Mouse (Mus musculus): ENCODE data around the gene Nploc4. TPM values are rescaled to one million over a fixed set of nuclear protein-coding genes. Genes with fewer than 3 reads are reported as not detected.

The Nploc4 gene
- 62.0 and 62.7 TPM in 2 replicates for polyA plus RNA-seq (2012; rRNA removed)

GRCm38 (mm10) chr11:120437152-120437856 is at the start of gene Nploc4:
Nploc4 (minus strand) TSS chr11:120437708.
- Histone ChIP-seq H3K4me3 (ENCODE audit: insufficient read depth, low read length) (peak within 1 kb of the TSS; percentile 92), H3K4me1 (ENCODE audit: control insufficient read depth, insufficient read depth, low read length) (peaks cover 7% of the 10 kb centered on the region), H3K27ac (ENCODE audit: insufficient read depth, low read length) (peak within 1 kb of the TSS; percentile 73)
- TF ChIP-seq POLR2A (IDR thresholded peaks at IDR 0.05; ENCODE audit: extremely low read depth, insufficient read depth, low read length) (peak; percentile 56; the same call in 1 of the 2 replicates), CTCF (IDR thresholded peaks at IDR 0.05; ENCODE audit: extremely low read depth, insufficient read depth, low read length) (no peak)

DNA sequence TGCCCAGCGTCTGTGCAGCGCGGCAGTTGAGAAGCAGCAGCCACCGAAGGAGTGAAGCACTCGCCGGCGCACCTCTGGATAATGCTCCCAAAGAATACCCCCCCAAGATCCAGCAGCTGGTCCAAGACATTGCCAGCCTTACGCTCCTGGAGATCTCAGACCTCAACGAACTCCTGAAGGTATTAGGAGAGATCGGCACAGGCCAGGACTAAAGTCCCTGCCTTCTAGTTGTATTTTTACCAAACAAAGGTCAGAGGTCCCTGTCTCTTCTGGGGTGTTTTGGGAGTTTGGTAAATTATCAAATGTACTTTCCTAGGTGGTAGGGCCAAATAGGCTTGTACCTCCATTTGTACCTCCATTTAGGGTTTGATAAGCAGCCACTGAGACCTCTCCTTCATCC is 47.7 kb upstream of the Nploc4 start:
- no peak overlapping the region for H3K27ac ChIP-seq (ENCODE audit: insufficient read depth, low read length)
- no peak for TF ChIP-seq CTCF (IDR thresholded peaks at IDR 0.05; ENCODE audit: extremely low read depth, insufficient read depth, low read length)
- TF ChIP-seq POLR2A (IDR thresholded peaks at IDR 0.05; ENCODE audit: extremely low read depth, insufficient read depth, low read length), result no peak

GRCm38 (mm10) chr11:120484265-120484981 is 46.9 kb upstream of the Nploc4 start, which contains the start of gene Mrpl12:
Mrpl12 (plus strand) TSS chr11:120484613.
- H3K4me3 ChIP-seq (ENCODE audit: insufficient read depth, low read length), result peak within 1 kb of the TSS; percentile 90
- TF ChIP-seq CTCF (IDR thresholded peaks at IDR 0.05; ENCODE audit: extremely low read depth, insufficient read depth, low read length) (no peak), POLR2A (IDR thresholded peaks at IDR 0.05; ENCODE audit: extremely low read depth, insufficient read depth, low read length) (peak; percentile 58; the same call in 1 of the 2 replicates)
- H3K4me1 ChIP-seq (ENCODE audit: control insufficient read depth, insufficient read depth, low read length), result peaks cover 4% of the 10 kb centered on the region; the same call in 1 of the 2 replicates
- H3K27ac ChIP-seq (ENCODE audit: insufficient read depth, low read length), result peak within 1 kb of the TSS; percentile 42; the same call in 1 of the 2 replicates

More for the DNA sequence above, 47.7 kb upstream of the Nploc4 start:
- H3K4me1 ChIP-seq (ENCODE audit: control insufficient read depth, insufficient read depth, low read length), result peaks cover 4% of the 10 kb centered on the region; the same call in 1 of the 2 replicates
- H3K4me3 ChIP-seq (ENCODE audit: insufficient read depth, low read length), result peak overlapping the region; percentile 90

- Histone ChIP-seq H3K4me3 (ENCODE audit: insufficient read depth, low read length) (no peak overlapping the region; the same call in 1 of the 2 replicates), H3K4me1 (ENCODE audit: control insufficient read depth, insufficient read depth, low read length) (peaks cover 4% of the 10 kb centered on the region; the same call in 1 of the 2 replicates), H3K27ac (ENCODE audit: insufficient read depth, low read length) (no peak overlapping the region)
- TF ChIP-seq CTCF (IDR thresholded peaks at IDR 0.05; ENCODE audit: extremely low read depth, insufficient read depth, low read length) (no peak), POLR2A (IDR thresholded peaks at IDR 0.05; ENCODE audit: extremely low read depth, insufficient read depth, low read length) (no peak)
Observed at GRCm38 (mm10) chr11:120483448-120483934, 46.0 kb upstream of the Nploc4 start.

DNA sequence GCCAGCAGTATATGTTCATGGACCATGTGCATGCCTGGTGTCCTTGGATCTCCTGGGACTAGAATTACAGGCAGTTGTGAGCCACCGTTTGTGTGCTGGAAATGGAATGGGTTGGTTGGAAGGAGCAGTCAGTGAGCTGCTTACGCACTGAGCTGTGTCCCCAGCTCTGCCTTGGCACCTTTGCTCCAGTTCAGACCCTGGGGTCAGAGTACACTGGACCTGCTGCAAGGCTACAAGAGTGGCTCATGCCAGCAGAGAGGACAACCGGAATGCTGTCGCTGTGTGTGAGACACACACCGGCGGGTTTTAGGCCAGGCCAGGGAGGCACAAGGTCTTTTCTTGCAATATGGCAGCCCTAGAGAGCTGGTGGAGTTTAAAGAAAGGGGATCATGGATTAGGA is 34.5 kb upstream of the Nploc4 start:
- Histone ChIP-seq H3K4me1 (ENCODE audit: control insufficient read depth, insufficient read depth, low read length) (peaks cover 2% of the 10 kb centered on the region; the same call in 1 of the 2 replicates), H3K27ac (ENCODE audit: insufficient read depth, low read length) (no peak overlapping the region), H3K4me3 (ENCODE audit: insufficient read depth, low read length) (no peak overlapping the region)
- no peak for TF ChIP-seq POLR2A (IDR thresholded peaks at IDR 0.05; ENCODE audit: extremely low read depth, insufficient read depth, low read length)
- TF ChIP-seq CTCF (IDR thresholded peaks at IDR 0.05; ENCODE audit: extremely low read depth, insufficient read depth, low read length), result no peak

- Histone ChIP-seq H3K4me1 (ENCODE audit: control insufficient read depth, insufficient read depth, low read length) (peaks cover 2% of the 10 kb centered on the region; the same call in 1 of the 2 replicates), H3K27ac (ENCODE audit: insufficient read depth, low read length) (no peak overlapping the region), H3K4me3 (ENCODE audit: insufficient read depth, low read length) (peak overlapping the region; percentile 74)
- TF ChIP-seq POLR2A (IDR thresholded peaks at IDR 0.05; ENCODE audit: extremely low read depth, insufficient read depth, low read length) (no peak), CTCF (IDR thresholded peaks at IDR 0.05; ENCODE audit: extremely low read depth, insufficient read depth, low read length) (no peak)
Observed at GRCm38 (mm10) chr11:120467736-120468092, 30.2 kb upstream of the Nploc4 start.

GRCm38 (mm10) chr11:120467051-120467735 is 29.7 kb upstream of the Nploc4 start, which contains the start of gene Arl16:
Arl16 (minus strand) TSS chr11:120467607.
- H3K4me1 ChIP-seq (ENCODE audit: control insufficient read depth, insufficient read depth, low read length), result peaks cover 2% of the 10 kb centered on the region; the same call in 1 of the 2 replicates
- H3K27ac ChIP-seq (ENCODE audit: insufficient read depth, low read length), result no peak within 1 kb of the TSS
- TF ChIP-seq POLR2A (IDR thresholded peaks at IDR 0.05; ENCODE audit: extremely low read depth, insufficient read depth, low read length) (peak; percentile 96), CTCF (IDR thresholded peaks at IDR 0.05; ENCODE audit: extremely low read depth, insufficient read depth, low read length) (no peak)

DNA sequence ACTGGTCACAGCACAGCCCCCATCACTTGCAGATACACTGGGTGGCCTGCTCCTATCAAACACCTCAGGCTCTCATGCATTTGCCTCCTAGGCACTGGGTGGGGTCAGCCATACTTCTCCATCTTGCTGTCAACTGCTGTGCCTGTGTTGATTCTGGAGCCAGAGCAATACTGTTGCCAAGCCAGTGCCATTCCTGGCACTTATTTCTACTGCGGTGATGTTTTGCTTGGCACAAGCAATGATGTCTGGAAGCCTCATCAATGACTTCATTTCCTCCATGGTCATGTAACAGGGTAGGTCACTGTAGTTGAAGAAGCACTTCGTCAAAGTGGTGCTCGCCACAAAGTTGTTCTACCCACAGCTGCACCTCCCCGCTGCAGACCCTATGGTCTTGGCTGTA is 28.0 kb upstream of the Nploc4 start:
- no peak for TF ChIP-seq CTCF (IDR thresholded peaks at IDR 0.05; ENCODE audit: extremely low read depth, insufficient read depth, low read length)
- no peak for TF ChIP-seq POLR2A (IDR thresholded peaks at IDR 0.05; ENCODE audit: extremely low read depth, insufficient read depth, low read length)

More at GRCm38 (mm10) chr11:120467051-120467735, 29.7 kb upstream of the Nploc4 start, which contains the start of gene Arl16:
- peak within 1 kb of the TSS; percentile 74 for H3K4me3 ChIP-seq (ENCODE audit: insufficient read depth, low read length)

DNA sequence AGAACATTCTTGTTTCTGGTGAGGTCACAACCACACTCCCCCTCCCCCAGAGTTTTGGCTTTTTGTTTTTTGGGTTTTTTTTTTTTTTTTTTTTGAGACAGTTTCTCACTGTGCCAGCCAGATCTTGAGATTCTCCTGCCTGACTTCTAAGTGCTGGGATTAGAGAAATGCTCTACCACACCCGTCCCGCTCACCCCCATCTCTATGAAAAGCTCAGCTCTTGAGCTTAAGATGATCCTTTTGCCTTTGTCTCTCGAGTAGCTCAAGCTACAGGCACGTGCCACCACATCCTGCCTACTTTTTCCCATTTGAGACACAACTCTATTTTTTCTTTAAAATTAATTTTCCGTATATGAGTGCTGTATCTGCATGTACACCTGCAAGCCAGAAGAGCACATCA is 26.9 kb upstream of the Nploc4 start:
- Histone ChIP-seq H3K4me1 (ENCODE audit: control insufficient read depth, insufficient read depth, low read length) (peaks cover 2% of the 10 kb centered on the region; the same call in 1 of the 2 replicates), H3K27ac (ENCODE audit: insufficient read depth, low read length) (no peak overlapping the region), H3K4me3 (ENCODE audit: insufficient read depth, low read length) (no peak overlapping the region)
- TF ChIP-seq CTCF (IDR thresholded peaks at IDR 0.05; ENCODE audit: extremely low read depth, insufficient read depth, low read length) (no peak), POLR2A (IDR thresholded peaks at IDR 0.05; ENCODE audit: extremely low read depth, insufficient read depth, low read length) (no peak)

More for the DNA sequence above, 28.0 kb upstream of the Nploc4 start:
- no peak overlapping the region for H3K27ac ChIP-seq (ENCODE audit: insufficient read depth, low read length)
- no peak overlapping the region for H3K4me3 ChIP-seq (ENCODE audit: insufficient read depth, low read length)
- peaks cover 2% of the 10 kb centered on the region; the same call in 1 of the 2 replicates for H3K4me1 ChIP-seq (ENCODE audit: control insufficient read depth, insufficient read depth, low read length)

Data from cortical plate, adult 2 months (tissue).